Mouse (Mus musculus) heart, embryonic 11.5 days (tissue): ENCODE results near the gene Olfr1162. TPM values are rescaled to one million over a fixed set of nuclear protein-coding genes. Genes with fewer than 3 reads are reported as not detected.
"Not testable (repeated sequence)": the region's sequence is repeated elsewhere in the genome, so short reads cannot be mapped to it uniquely, and the experiment has no call there.

Source experiments
- ATAC-seq: fragments of 200-750 bp; cut with Nextera tagmentation; replicated peaks from 2 replicates; pipeline ENCODE4 v1.8.0; 2017; ENCODE audit warnings: moderate library complexity; ENCODE audit not compliant: insufficient number of reproducible peaks, low FRiP score, low TSS enrichment
- H3K27ac ChIP-seq: fragments of 300-500 bp; sonication (generic); 2 replicates; pipeline ENCODE4 v1.5.1; 2014; ENCODE audit warnings: mild to moderate bottlenecking, low read depth, low read length
- H3K27me3 ChIP-seq: fragments of 300-500 bp; sonication (generic); 2 replicates; pipeline ENCODE4 v1.6.1; 2014; ENCODE audit warnings: mild to moderate bottlenecking, low read length, mixed read lengths; ENCODE audit not compliant: control insufficient read depth, insufficient read depth
- H3K36me3 ChIP-seq: fragments of 300-500 bp; sonication (generic); 2 replicates; pipeline ENCODE4 v1.6.1; 2014; ENCODE audit warnings: mild to moderate bottlenecking, low read length, moderate library complexity, mixed read lengths; ENCODE audit not compliant: control insufficient read depth, insufficient read depth
- H3K4me1 ChIP-seq: fragments of 300-500 bp; sonication (generic); 2 replicates; pipeline ENCODE4 v1.6.1; 2014; ENCODE audit warnings: low read length; ENCODE audit not compliant: control insufficient read depth, insufficient read depth
- H3K4me2 ChIP-seq: fragments of 300-500 bp; sonication (generic); 2 replicates; pipeline ENCODE4 v1.6.1; 2014; ENCODE audit warnings: mild to moderate bottlenecking, moderate library complexity
- H3K4me3 ChIP-seq: fragments of 300-500 bp; sonication (generic); 2 replicates; pipeline ENCODE4 v1.5.1; 2014; ENCODE audit warnings: low read depth, low read length
- H3K9ac ChIP-seq: fragments of 300-500 bp; sonication (generic); 2 replicates; pipeline ENCODE4 v1.6.1; 2014; ENCODE audit warnings: mild to moderate bottlenecking, low read depth, low read length, moderate library complexity
- H3K9me3 ChIP-seq: fragments of 300-500 bp; sonication (generic); replicated peaks from 2 replicates; pipeline ENCODE4 v1.6.1; 2016; ENCODE audit warnings: low read length; ENCODE audit not compliant: control insufficient read depth
- WGBS: fragments of 180-500 bp; shearing (Covaris S2); extraction: QIAGEN DNeasy Blood & Tissue Kit; methylation state at CpG from one replicate; pipeline ENCODE4 v1.1.7; 2014; ENCODE audit not compliant: insufficient replicate concordance; 5-methylcytosine and 5-hydroxymethylcytosine counted together
- polyA plus RNA-seq: library from polyadenylated mRNA; unstranded; fragments of >200 nt; fragmentation: Nextera tagmentation; extraction: Ambion mirVana; gene quantifications from 2 replicates; pipeline ENCODE4 v1.2.1, GENCODE M21; 2014

Gene Olfr1162
- not detected in 2 replicates for polyA plus RNA-seq

- Histone ChIP-seq H3K27ac (no peak within 1 kb of the TSS), H3K4me2 (no peak within 1 kb of the TSS)
Observed at GRCm38 (mm10) chr2:88051029-88051428, at the start of gene Olfr1162. Gene Olfr1162 (minus strand): TSS chr2:88051129.

GRCm38 (mm10) chr2:88093866-88094265, 42.9 kb upstream of the Olfr1162 start, which contains the start of gene Olfr1164:
Gene Olfr1164 (minus strand): TSS chr2:88093966.
- 70% methylated on average over 4 of the region's 4 CpGs for WGBS
- Histone ChIP-seq H3K4me1 (no peaks in the 10 kb centered on the region), H3K27me3 (no peaks in the 10 kb centered on the region), H3K36me3 (no peaks in the 10 kb centered on the region), H3K9me3 (no peaks in the 10 kb centered on the region), H3K4me2 (no peak within 1 kb of the TSS), H3K4me3 (no peak within 1 kb of the TSS), H3K9ac (no peak within 1 kb of the TSS), H3K27ac (no peak within 1 kb of the TSS)
- ATAC-seq: no peak

More at GRCm38 (mm10) chr2:88051029-88051428, at the start of gene Olfr1162:
- H3K9ac ChIP-seq: no peak within 1 kb of the TSS
- H3K36me3 ChIP-seq: no peaks in the 10 kb centered on the region
- no peaks in the 10 kb centered on the region for H3K27me3 ChIP-seq
- H3K4me3 ChIP-seq: no peak within 1 kb of the TSS
- no peak for ATAC-seq
- 79% methylated on average over 1 of the region's 1 CpGs for WGBS
- no peaks in the 10 kb centered on the region for H3K4me1 ChIP-seq
- no peaks in the 10 kb centered on the region for H3K9me3 ChIP-seq

GRCm38 (mm10) chr2:88071730-88072129, 20.8 kb upstream of the Olfr1162 start, which contains the start of gene Olfr1163:
Gene Olfr1163 (minus strand): TSS chr2:88071830.
- ATAC-seq: no peak
- Histone ChIP-seq H3K4me3 (no peak within 1 kb of the TSS), H3K9ac (no peak within 1 kb of the TSS), H3K27ac (no peak within 1 kb of the TSS), H3K9me3 (no peaks in the 10 kb centered on the region), H3K27me3 (no peaks in the 10 kb centered on the region), H3K36me3 (no peaks in the 10 kb centered on the region), H3K4me2 (no peak within 1 kb of the TSS), H3K4me1 (no peaks in the 10 kb centered on the region)

GRCm38 (mm10) chr2:88063587-88063986, 12.7 kb upstream of the Olfr1162 start:
- no peaks in the 10 kb centered on the region for H3K4me1 ChIP-seq
- no peak overlapping the region for H3K4me3 ChIP-seq
- no peak overlapping the region for H3K27ac ChIP-seq
- H3K36me3 ChIP-seq: no peaks in the 10 kb centered on the region
- 78% methylated on average over 2 of the region's 2 CpGs for WGBS
- no peak overlapping the region for H3K9ac ChIP-seq
- H3K27me3 ChIP-seq: no peaks in the 10 kb centered on the region
- ATAC-seq: no peak
- H3K9me3 ChIP-seq: no peaks in the 10 kb centered on the region
- no peak overlapping the region for H3K4me2 ChIP-seq

- H3K9ac ChIP-seq: no peak within 1 kb of the TSS
- H3K27ac ChIP-seq: no peak within 1 kb of the TSS
- no peaks in the 10 kb centered on the region for H3K27me3 ChIP-seq
- no peak for ATAC-seq
- no peaks in the 10 kb centered on the region for H3K4me1 ChIP-seq
- H3K9me3 ChIP-seq: no peaks in the 10 kb centered on the region
- no peak within 1 kb of the TSS for H3K4me3 ChIP-seq
- no peaks in the 10 kb centered on the region for H3K36me3 ChIP-seq
- H3K4me2 ChIP-seq: no peak within 1 kb of the TSS
Observed at GRCm38 (mm10) chr2:88037599-88037998, 13.3 kb downstream of the Olfr1162 start, which contains the start of gene Olfr73. Gene Olfr73 (minus strand): TSS chr2:88037699.

GRCm38 (mm10) chr2:88022474-88022873, 28.5 kb downstream of the Olfr1162 start, which contains the start of gene Olfr1161:
Gene Olfr1161 (plus strand): TSS chr2:88022774.
- not testable (repeated sequence) for H3K9ac ChIP-seq, H3K4me1 ChIP-seq, H3K27ac ChIP-seq, H3K36me3 ChIP-seq, H3K9me3 ChIP-seq, H3K4me2 ChIP-seq, ATAC-seq, H3K4me3 ChIP-seq, H3K27me3 ChIP-seq
- 78% methylated on average over 1 of the region's 1 CpGs for WGBS

GRCm38 (mm10) chr2:88007515-88008318, 43.2 kb downstream of the Olfr1162 start, which contains the start of gene Olfr1160:
Gene Olfr1160 (minus strand): TSS chr2:88008268.
- no peaks in the 10 kb centered on the region for H3K27me3 ChIP-seq
- no peaks in the 10 kb centered on the region for H3K36me3 ChIP-seq
- no peak within 1 kb of the TSS for H3K27ac ChIP-seq
- ATAC-seq: no peak
- H3K4me2 ChIP-seq: no peak within 1 kb of the TSS
- H3K4me1 ChIP-seq: no peaks in the 10 kb centered on the region
- no peak within 1 kb of the TSS for H3K9ac ChIP-seq
- no peak within 1 kb of the TSS for H3K4me3 ChIP-seq
- H3K9me3 ChIP-seq: no peaks in the 10 kb centered on the region
